Mouse (Mus musculus): ENCODE results near the gene Eif3a. TPM values are rescaled to one million over a fixed set of nuclear protein-coding genes. Genes with fewer than 3 reads are reported as not detected.

The Eif3a gene
- polyA plus RNA-seq, 1 experiment from 2014 or later, result 106 TPM

Small RNAs within 50 kb of the gene (microRNA-seq; reads per million reads assigned to microRNA genes)
- gene mmu-mir-3084-1, result not detected

Other genes starting within 250 kb of the Eif3a start
- 24.9 and 25.3 TPM in 2 replicates for gene Cacul1, start 209.6 kb downstream of the Eif3a start, polyA plus RNA-seq (2015; fragmentation: Nextera tagmentation; extraction: Ambion mirVana)
- gene Nanos1, start 34.7 kb downstream of the Eif3a start, polyA plus RNA-seq (2015; fragmentation: Nextera tagmentation; extraction: Ambion mirVana), result 12.6 and 13.4 TPM in 2 replicates
- gene Fam45a, start 20.9 kb upstream of the Eif3a start, polyA plus RNA-seq (2015; fragmentation: Nextera tagmentation; extraction: Ambion mirVana), result 38.8 and 39.9 TPM in 2 replicates
- 13.4 and 14.0 TPM in 2 replicates for gene Sfxn4, start 70.8 kb upstream of the Eif3a start, polyA plus RNA-seq (2015; fragmentation: Nextera tagmentation; extraction: Ambion mirVana)
- gene Prdx3, start 83.9 kb upstream of the Eif3a start, polyA plus RNA-seq (2015; fragmentation: Nextera tagmentation; extraction: Ambion mirVana), result 105 and 112 TPM in 2 replicates
- 2.7 and 2.9 TPM in 2 replicates for gene Grk5, start 99.1 kb upstream of the Eif3a start, polyA plus RNA-seq (2015; fragmentation: Nextera tagmentation; extraction: Ambion mirVana)

Measured in neural tube, embryonic 13.5 days (tissue).